Mouse (Mus musculus) liver, embryonic 16.5 days (tissue): ENCODE data around the gene Fabp6. TPM values are rescaled to one million over a fixed set of nuclear protein-coding genes. Genes with fewer than 3 reads are reported as not detected.

ENCODE experiments used
- ATAC-seq: fragments of 200-750 bp; cut with Nextera tagmentation; 2 replicates; pipeline ENCODE4 v1.8.0; 2017; ENCODE audit warnings: low read depth, mild to moderate bottlenecking, moderate number of reproducible peaks, moderate library complexity
- H3K27ac ChIP-seq: fragments of 300-500 bp; sonication (generic); 2 replicates; pipeline ENCODE4 v1.5.1; 2014; ENCODE audit warnings: mild to moderate bottlenecking, low read length
- H3K27me3 ChIP-seq: fragments of 300-500 bp; sonication (generic); 2 replicates; pipeline ENCODE4 v1.6.1; 2014; ENCODE audit warnings: low read depth, low read length, mixed read lengths; ENCODE audit not compliant: control insufficient read depth, insufficient read depth
- H3K36me3 ChIP-seq: fragments of 300-500 bp; sonication (generic); 2 replicates; pipeline ENCODE4 v1.6.1; 2014; ENCODE audit warnings: mild to moderate bottlenecking; ENCODE audit not compliant: control insufficient read depth, insufficient read depth
- H3K4me1 ChIP-seq: fragments of 300-500 bp; sonication (generic); 2 replicates; pipeline ENCODE4 v1.6.1; 2014; ENCODE audit warnings: low read depth, low read length, mixed read lengths; ENCODE audit not compliant: control insufficient read depth
- H3K4me2 ChIP-seq: fragments of 300-500 bp; sonication (generic); 2 replicates; pipeline ENCODE4 v1.6.1; 2014; ENCODE audit warnings: low read depth, low read length, mixed read lengths
- H3K4me3 ChIP-seq: fragments of 300-500 bp; sonication (generic); 2 replicates; pipeline ENCODE4 v1.5.1; 2014; ENCODE audit warnings: low read depth, mild to moderate bottlenecking, low read length
- H3K9ac ChIP-seq: fragments of 300-500 bp; sonication (generic); 2 replicates; pipeline ENCODE4 v1.6.1; 2014; ENCODE audit warnings: low read depth, low read length
- H3K9me3 ChIP-seq: fragments of 300-500 bp; sonication (generic); replicated peaks from 2 replicates; pipeline ENCODE4 v1.6.1; 2016; ENCODE audit warnings: low read length; ENCODE audit not compliant: control insufficient read depth
- WGBS: fragments of 180-500 bp; shearing (Covaris S2); extraction: QIAGEN DNeasy Blood & Tissue Kit; methylation state at CpG from one replicate; pipeline ENCODE4 v1.1.7; 2014; ENCODE audit not compliant: insufficient replicate concordance; 5-methylcytosine and 5-hydroxymethylcytosine counted together
- polyA plus RNA-seq: library from polyadenylated mRNA; unstranded; fragments of >200 nt; fragmentation: Nextera tagmentation; extraction: Ambion mirVana; gene quantifications from 2 replicates; pipeline ENCODE4 v1.2.1, GENCODE M21; 2015

Gene Fabp6
- polyA plus RNA-seq, result not detected in 2 replicates

DNA sequence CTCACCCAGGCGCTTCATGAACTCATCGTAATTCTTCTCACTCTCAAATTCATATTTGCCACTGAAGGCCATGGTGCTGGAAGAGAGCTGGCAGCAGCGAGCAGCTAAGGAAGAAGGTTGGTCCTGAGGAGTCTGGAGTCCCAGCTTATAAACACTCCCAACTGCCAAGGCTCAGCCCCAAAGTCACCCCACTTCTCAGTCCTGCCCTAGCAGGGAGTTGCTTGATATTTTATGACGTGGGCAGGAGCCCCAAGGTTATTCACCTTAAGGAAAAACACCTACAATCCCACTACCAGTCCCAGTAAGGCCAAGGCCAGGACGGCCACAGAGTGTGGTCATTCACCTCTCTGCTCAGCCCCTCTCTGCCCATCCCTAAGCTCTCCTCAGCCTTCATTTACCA lies at the start of gene Fabp6:
Gene Fabp6, minus strand, starts transcription at position 101 of the 400 bp plus-strand sequence.
- H3K36me3 ChIP-seq, result no peaks in the 10 kb centered on the region
- H3K4me3 ChIP-seq, result no peak within 1 kb of the TSS
- no peaks in the 10 kb centered on the region for H3K4me1 ChIP-seq
- H3K9me3 ChIP-seq, result no peaks in the 10 kb centered on the region
- no peak within 1 kb of the TSS for H3K27ac ChIP-seq
- 59% methylated on average over 5 of the region's 5 CpGs for WGBS
- H3K4me2 ChIP-seq, result no peak within 1 kb of the TSS
- H3K27me3 ChIP-seq, result no peaks in the 10 kb centered on the region
- ATAC-seq, result no peak
- H3K9ac ChIP-seq, result no peak within 1 kb of the TSS

- 68% methylated on average over 3 of the region's 3 CpGs for WGBS
- no peaks in the 10 kb centered on the region for H3K36me3 ChIP-seq
Observed at GRCm38 (mm10) chr11:43645286-43645685, 43.9 kb upstream of the Fabp6 start.

GRCm38 (mm10) chr11:43643180-43643591 lies 41.8 kb upstream of the Fabp6 start:
- no peak overlapping the region for H3K27ac ChIP-seq
- ATAC-seq, result no peak
- H3K9ac ChIP-seq, result no peak overlapping the region
- H3K4me3 ChIP-seq, result no peak overlapping the region
- H3K36me3 ChIP-seq, result no peaks in the 10 kb centered on the region
- H3K4me1 ChIP-seq, result no peaks in the 10 kb centered on the region
- no peaks in the 10 kb centered on the region for H3K9me3 ChIP-seq
- H3K27me3 ChIP-seq, result no peaks in the 10 kb centered on the region
- H3K4me2 ChIP-seq, result no peak overlapping the region
- 39% methylated on average over 2 of the region's 2 CpGs for WGBS

More at GRCm38 (mm10) chr11:43645286-43645685, 43.9 kb upstream of the Fabp6 start:
- Histone ChIP-seq H3K9me3 (no peaks in the 10 kb centered on the region), H3K4me1 (no peaks in the 10 kb centered on the region), H3K4me3 (no peak overlapping the region), H3K27ac (no peak overlapping the region), H3K4me2 (no peak overlapping the region), H3K27me3 (no peaks in the 10 kb centered on the region), H3K9ac (no peak overlapping the region)
- no peak for ATAC-seq

DNA sequence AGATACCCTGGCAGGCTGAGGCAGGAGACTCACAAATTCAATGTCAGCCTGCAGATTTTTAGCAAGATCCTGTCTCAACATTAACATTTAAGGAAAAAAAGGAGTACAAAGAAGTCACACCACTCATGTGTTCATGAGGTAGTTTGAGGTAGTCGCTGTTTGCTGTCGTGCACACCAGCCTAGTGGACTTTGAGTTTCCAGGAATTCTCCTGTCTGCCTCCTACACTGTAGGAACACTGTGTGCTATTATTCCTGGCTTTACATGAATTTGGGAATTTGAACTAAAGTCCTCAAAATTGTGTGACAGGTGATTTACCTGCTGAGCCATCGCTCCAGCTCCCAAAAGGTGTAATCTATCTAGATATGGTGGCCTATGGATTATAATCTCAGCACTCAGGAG lies 37.1 kb upstream of the Fabp6 start:
- ATAC-seq, result peak; percentile 64; the same call in 1 of the 2 replicates
- Histone ChIP-seq H3K4me1 (peaks cover 3% of the 10 kb centered on the region; the same call in 1 of the 2 replicates), H3K4me2 (no peak overlapping the region), H3K4me3 (no peak overlapping the region), H3K27ac (no peak overlapping the region), H3K27me3 (no peaks in the 10 kb centered on the region), H3K36me3 (no peaks in the 10 kb centered on the region), H3K9me3 (no peaks in the 10 kb centered on the region), H3K9ac (no peak overlapping the region)
- WGBS, result 79% methylated on average over 3 of the region's 3 CpGs

GRCm38 (mm10) chr11:43636761-43637160 lies 35.4 kb upstream of the Fabp6 start:
- 45% methylated on average over 4 of the region's 4 CpGs for WGBS
- Histone ChIP-seq H3K36me3 (no peaks in the 10 kb centered on the region), H3K9ac (no peak overlapping the region), H3K4me1 (peaks cover 7% of the 10 kb centered on the region), H3K27me3 (no peaks in the 10 kb centered on the region), H3K9me3 (no peaks in the 10 kb centered on the region), H3K4me2 (no peak overlapping the region), H3K27ac (no peak overlapping the region), H3K4me3 (no peak overlapping the region)
- no peak for ATAC-seq

- H3K4me2 ChIP-seq, result peak overlapping the region; percentile 25; the same call in 1 of the 2 replicates
- H3K27me3 ChIP-seq, result no peaks in the 10 kb centered on the region
- no peaks in the 10 kb centered on the region for H3K36me3 ChIP-seq
- peaks cover 7% of the 10 kb centered on the region for H3K4me1 ChIP-seq
- peak; percentile 30; the same call in 1 of the 2 replicates for ATAC-seq
- no peaks in the 10 kb centered on the region for H3K9me3 ChIP-seq
- H3K4me3 ChIP-seq, result no peak overlapping the region
- H3K27ac ChIP-seq, result no peak overlapping the region
- no peak overlapping the region for H3K9ac ChIP-seq
- WGBS, result 17% methylated on average over 18 of the region's 19 CpGs
Observed at GRCm38 (mm10) chr11:43633658-43634401, 32.5 kb upstream of the Fabp6 start.

GRCm38 (mm10) chr11:43633165-43633564 lies 31.8 kb upstream of the Fabp6 start:
- H3K4me1 ChIP-seq, result peaks cover 7% of the 10 kb centered on the region
- H3K4me2 ChIP-seq, result no peak overlapping the region
- H3K27ac ChIP-seq, result no peak overlapping the region
- no peak for ATAC-seq
- H3K36me3 ChIP-seq, result no peaks in the 10 kb centered on the region
- H3K9ac ChIP-seq, result no peak overlapping the region
- H3K9me3 ChIP-seq, result no peaks in the 10 kb centered on the region
- no peak overlapping the region for H3K4me3 ChIP-seq
- WGBS, result 45% methylated on average over 6 of the region's 6 CpGs
- H3K27me3 ChIP-seq, result no peaks in the 10 kb centered on the region

GRCm38 (mm10) chr11:43632566-43632965 lies 31.2 kb upstream of the Fabp6 start:
- 10% methylated on average over 4 of the region's 4 CpGs for WGBS
- Histone ChIP-seq H3K4me2 (no peak overlapping the region), H3K9ac (no peak overlapping the region), H3K36me3 (no peaks in the 10 kb centered on the region), H3K4me3 (no peak overlapping the region), H3K27me3 (no peaks in the 10 kb centered on the region), H3K9me3 (no peaks in the 10 kb centered on the region), H3K4me1 (peaks cover 7% of the 10 kb centered on the region), H3K27ac (no peak overlapping the region)
- ATAC-seq, result no peak

- H3K4me3 ChIP-seq, result no peak overlapping the region
- H3K36me3 ChIP-seq, result no peaks in the 10 kb centered on the region
- peaks cover 11% of the 10 kb centered on the region for H3K4me1 ChIP-seq
- ATAC-seq, result no peak
- H3K27ac ChIP-seq, result no peak overlapping the region
- H3K9me3 ChIP-seq, result no peaks in the 10 kb centered on the region
- no peak overlapping the region for H3K9ac ChIP-seq
- no peak overlapping the region for H3K4me2 ChIP-seq
- 61% methylated on average over 9 of the region's 9 CpGs for WGBS
- H3K27me3 ChIP-seq, result no peaks in the 10 kb centered on the region
Observed at GRCm38 (mm10) chr11:43631645-43632044, 30.3 kb upstream of the Fabp6 start.
